Mouse (Mus musculus): ENCODE measurements around the gene Zic4.
A peak's percentile ranks its signal among the peaks of the same experiment; 100 is the strongest.

Gene Zic4

DNA sequence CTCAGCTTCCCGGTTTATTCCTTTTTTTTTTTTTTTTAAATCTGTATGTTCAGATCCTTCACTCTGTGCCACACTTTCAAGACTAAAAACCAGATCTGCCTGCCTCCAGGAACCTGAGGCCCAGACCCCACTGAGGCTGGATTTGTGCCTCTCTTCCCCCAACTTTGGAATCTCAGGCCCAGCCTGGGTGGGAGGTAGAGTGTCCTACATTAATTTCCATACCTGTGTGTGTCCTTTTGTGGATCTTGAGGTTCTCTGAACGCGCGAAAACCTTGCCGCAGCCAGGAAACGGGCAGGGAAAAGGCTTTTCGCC lies 1.6 kb downstream of the Zic4 start:
- DNase-seq (ENCODE audit: low spot score) = no peak

DNA sequence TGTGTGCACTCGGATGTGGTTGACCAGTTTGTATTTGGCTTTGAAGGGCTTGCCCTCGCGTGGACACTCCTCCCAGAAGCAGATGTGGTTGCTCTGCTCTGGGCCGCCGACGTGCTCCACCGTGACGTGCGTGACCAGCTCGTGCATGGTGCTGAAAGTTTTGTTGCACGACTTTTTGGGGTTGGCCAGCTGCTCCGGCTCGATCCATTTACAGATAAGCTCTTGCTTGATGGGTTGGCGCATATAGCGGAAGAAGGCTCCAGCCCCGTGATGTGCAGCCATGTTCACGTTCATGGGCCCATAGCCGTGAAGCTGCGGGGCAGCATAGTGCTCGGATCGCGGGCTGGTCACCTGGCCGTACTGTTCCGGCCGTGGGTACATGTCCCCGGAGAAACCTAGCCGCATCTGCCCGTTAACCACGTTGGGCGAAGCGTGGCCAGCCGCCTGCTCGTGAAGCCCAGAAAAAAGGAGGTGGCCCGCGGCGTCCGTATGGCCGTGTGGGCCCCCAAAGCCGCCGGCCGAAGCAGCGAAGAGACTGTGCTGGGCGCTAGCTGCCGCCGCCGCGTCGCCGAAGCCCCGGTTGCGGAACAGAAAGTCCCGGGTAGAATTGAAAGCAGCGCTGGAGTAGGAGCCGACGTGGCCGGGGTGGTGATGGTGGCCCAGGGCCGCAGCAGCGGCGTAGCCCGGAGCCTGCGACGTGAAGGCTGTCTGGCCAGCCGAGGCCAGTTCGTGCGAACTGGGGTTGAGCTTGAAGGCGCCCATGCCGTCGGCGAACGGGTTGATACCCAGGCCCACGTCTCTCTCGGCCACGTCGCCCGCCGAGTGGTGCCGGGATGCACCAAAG lies 2.1 kb downstream of the Zic4 start:
- DNase-seq (ENCODE audit: low spot score) = no peak

DNA sequence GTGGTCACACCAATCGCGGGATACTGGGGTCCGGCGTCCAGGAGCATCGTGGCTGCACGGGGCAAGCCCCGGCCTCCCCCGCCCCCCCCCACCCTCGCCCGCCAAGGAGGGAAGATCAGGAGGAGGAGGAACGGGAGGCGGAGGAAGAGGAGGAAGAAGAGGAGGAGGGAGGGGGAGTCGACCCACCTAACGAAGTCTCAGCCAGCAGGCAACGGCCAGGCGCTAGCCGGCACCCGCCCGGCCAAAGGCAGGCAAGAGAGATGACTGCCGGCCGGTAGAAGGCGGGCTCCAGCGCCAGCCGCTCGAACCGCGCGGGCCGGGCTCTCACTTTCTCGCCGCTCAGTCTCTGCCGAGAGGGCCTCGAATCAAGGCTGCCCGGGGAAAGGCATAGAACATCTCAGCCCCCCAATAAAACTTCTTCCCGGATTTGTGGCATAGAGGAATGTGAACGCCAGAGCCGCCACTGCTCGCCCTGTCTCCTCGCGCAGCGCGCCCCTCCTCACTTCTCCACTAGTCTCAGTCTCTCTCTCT lies 2.8 kb downstream of the Zic4 start:
- DNase-seq (ENCODE audit: low spot score) = no peak

GRCm38 (mm10) chr9:91365664-91366063 lies 3.5 kb downstream of the Zic4 start, which contains the start of gene Zic1:
TSS of gene Zic1 (minus strand) at chr9:91365810.
- DNase-seq (ENCODE audit: low spot score) = no peak

- no peak for DNase-seq (ENCODE audit: low spot score)
These were observed 4.2 kb downstream of the Zic4 start for GRCm38 (mm10) chr9:91366226-91366998.

DNA sequence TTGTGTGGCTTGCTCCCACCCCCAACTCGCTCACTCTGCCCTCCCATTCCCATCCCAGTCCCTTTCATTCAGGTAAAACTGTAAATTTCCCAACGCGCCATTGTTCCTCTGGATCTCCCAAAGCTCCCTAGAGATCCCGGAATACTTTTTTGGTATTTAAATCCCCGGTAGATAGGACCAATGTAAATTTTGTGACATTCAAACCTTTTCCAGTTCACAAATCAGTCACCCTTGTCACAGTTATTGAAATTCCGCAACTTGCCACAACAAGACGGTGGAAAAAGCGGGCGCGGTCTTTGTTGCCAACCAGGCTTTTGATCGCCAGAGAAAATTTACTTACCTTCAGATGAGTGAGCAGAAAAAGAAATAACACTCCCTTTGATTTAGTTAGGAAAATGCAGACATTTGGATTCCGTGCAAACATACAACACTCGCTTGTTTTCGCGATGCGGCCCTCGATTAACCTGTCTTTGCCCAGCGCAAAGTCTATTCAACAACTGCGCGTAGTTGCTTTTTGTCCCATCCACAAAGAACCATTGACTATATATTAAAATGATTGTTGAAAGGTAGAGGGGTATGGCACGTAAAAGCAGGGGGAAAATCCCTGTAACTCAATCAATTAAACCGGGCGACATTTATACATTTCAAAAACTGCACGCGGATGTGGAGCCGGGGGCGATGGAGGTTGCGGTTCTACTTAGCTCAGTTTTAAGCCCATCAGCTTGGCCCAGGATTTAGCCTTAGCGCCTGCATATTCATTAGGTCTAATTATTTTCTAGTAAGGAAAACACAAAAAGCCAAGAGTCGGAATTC lies 5.0 kb downstream of the Zic4 start:
- DNase-seq (ENCODE audit: low spot score) = no peak

GRCm38 (mm10) chr9:91368150-91368549 lies 5.9 kb downstream of the Zic4 start:
- DNase-seq (ENCODE audit: low spot score) = no peak

- DNase-seq (ENCODE audit: low spot score) = no peak
These were observed 6.7 kb downstream of the Zic4 start for GRCm38 (mm10) chr9:91368946-91369292.

DNA sequence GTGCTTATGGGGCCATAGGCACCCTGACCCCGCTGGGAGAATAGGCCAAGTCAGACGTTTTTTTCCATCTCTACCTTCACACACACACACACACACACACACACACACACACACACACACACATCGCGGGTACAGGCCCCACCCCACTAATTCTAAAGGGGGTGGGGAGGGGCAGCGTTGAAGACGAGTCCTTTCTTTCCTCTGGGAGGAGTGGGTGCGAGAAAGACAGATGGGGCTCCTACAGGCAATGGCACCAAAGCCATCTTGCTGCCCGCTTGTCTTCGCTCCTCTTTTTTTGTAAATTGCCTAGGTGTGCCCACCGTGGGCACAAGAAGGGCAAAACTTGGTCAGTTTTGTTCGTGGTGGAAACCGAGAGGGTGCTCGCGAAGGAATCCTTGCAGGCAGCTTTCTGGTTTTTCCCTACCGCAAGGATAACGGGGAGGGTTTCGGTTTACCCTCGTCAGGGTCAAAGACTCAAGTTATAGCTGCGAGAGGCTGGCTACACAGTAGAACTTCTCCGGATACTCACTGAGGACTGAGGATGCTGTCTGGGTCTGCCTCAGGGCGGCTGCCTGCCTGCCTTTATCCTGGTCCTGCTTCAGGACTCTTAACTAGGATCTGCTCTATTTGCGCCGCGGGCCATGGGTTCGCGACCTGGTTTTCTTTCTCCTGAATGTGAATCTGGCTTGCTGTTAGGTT lies 7.2 kb downstream of the Zic4 start:
- DNase-seq (ENCODE audit: low spot score) = no peak

- DNase-seq (ENCODE audit: low spot score) = no peak
These were observed 8.0 kb downstream of the Zic4 start for GRCm38 (mm10) chr9:91370191-91370708.

DNA sequence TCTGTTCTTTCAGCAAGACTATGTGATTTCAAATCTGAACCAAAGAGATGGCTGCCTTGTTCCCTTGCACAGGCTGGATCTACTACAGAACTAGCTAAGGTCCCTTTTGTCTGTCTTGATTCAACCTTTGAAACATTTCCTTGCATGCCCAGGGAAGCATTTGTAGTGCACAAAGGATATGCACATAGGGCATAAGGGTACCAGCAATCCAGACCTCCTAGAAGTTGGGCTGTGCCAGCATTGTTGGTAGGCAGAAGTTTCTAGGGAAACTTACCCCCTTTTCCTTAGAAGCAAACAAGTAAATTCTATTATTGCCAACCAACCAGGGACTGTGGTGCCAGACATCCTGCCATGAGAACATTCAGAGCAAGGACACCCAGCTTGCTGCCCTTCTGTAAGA lies 8.8 kb downstream of the Zic4 start:
- no peak for DNase-seq (ENCODE audit: low spot score)

GRCm38 (mm10) chr9:91371608-91372007 lies 9.4 kb downstream of the Zic4 start:
- DNase-seq (ENCODE audit: low spot score) = no peak

GRCm38 (mm10) chr9:91373811-91374575 lies 11.8 kb downstream of the Zic4 start:
- no peak for DNase-seq (ENCODE audit: low spot score)

DNA sequence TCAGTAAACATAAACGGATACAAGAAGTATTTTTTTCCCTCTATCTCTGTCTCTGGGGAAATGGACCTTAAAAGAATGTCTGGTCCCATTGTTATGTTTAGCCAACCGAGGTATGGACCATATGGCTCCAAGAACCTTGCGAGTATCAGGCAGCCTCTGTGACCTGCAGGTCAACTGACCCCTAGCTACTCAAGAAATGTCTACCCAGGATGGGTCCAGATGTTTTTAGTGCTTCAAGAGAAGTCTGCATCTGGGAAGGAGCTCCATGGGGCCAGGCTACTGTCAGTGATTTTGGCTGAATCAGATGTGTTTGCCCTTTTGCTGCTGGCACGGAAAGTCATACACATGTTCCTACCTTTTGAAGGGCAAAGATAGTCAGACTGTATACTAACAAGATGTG lies 12.5 kb downstream of the Zic4 start:
- no peak for DNase-seq (ENCODE audit: low spot score)

- no peak for DNase-seq (ENCODE audit: low spot score)
These were observed 15.0 kb downstream of the Zic4 start for GRCm38 (mm10) chr9:91377036-91377872.

GRCm38 (mm10) chr9:91377873-91378150 lies 15.6 kb downstream of the Zic4 start:
- no peak for DNase-seq (ENCODE audit: low spot score)

GRCm38 (mm10) chr9:91378411-91379299 lies 16.4 kb downstream of the Zic4 start:
- no peak for DNase-seq (ENCODE audit: low spot score)

DNA sequence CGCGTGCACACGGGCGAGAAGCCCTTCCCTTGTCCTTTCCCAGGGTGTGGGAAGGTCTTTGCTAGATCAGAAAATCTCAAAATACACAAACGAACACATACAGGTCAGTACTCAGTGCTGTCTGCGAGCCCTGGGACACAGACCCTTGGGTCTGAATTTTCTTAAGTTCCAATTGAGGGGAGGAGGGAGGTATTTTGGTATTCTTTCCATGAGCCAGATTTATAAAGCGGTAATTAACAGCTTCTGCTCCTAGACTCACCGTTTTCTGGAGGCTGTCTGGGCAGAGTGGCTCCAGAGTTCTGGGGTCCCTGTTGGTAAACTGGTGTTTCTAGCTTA lies 17.1 kb downstream of the Zic4 start:
- no peak for DNase-seq (ENCODE audit: low spot score)

GRCm38 (mm10) chr9:91379781-91380457 lies 17.7 kb downstream of the Zic4 start:
- DNase-seq (ENCODE audit: low spot score) = peak; percentile 5
